Mouse (Mus musculus): ENCODE measurements around the gene Amtn. TPM values are rescaled to one million over a fixed set of nuclear protein-coding genes. Genes with fewer than 3 reads are reported as not detected.
"Not testable (repeated sequence)": the region's sequence is repeated elsewhere in the genome, so short reads cannot be mapped to it uniquely, and the experiment has no call there.

The Amtn gene
- not detected in 2 replicates for polyA plus RNA-seq (2016; fragmentation: Nextera tagmentation; extraction: Ambion mirVana)

DNA sequence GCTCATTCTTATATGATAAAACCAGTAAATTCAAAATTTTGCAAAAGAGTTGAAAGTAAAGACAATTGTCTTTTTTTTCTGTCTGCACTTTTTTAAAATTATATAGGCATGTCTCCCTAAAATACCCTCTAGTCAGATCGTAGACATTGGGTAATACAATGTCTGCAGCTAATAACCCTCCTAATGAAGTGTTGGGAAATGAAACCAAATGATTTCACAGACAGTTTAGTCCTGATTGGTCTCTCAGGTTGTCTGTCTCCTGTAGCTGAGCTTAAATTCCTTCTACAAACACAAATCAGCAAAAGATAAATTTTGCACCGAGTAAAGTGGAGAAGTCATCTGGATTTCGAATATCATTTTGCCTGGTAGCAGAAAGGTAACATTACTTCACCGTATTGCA is at the start of gene Amtn:
Gene Amtn (plus strand): TSS at position 301 of the 400 bp plus-strand sequence.
- ATAC-seq = no peak
- Histone ChIP-seq H3K4me1 (no peaks in the 10 kb centered on the region), H3K27ac (no peak within 1 kb of the TSS), H3K36me3 (no peaks in the 10 kb centered on the region), H3K9ac (no peak within 1 kb of the TSS), H3K27me3 (replicated peaks) (no peaks in the 10 kb centered on the region), H3K4me3 (no peak within 1 kb of the TSS), H3K4me2 (no peak within 1 kb of the TSS), H3K9me3 (replicated peaks) (no peaks in the 10 kb centered on the region)
- 61% methylated on average over 4 of the region's 4 CpGs for WGBS (ENCODE audit: insufficient replicate concordance)

DNA sequence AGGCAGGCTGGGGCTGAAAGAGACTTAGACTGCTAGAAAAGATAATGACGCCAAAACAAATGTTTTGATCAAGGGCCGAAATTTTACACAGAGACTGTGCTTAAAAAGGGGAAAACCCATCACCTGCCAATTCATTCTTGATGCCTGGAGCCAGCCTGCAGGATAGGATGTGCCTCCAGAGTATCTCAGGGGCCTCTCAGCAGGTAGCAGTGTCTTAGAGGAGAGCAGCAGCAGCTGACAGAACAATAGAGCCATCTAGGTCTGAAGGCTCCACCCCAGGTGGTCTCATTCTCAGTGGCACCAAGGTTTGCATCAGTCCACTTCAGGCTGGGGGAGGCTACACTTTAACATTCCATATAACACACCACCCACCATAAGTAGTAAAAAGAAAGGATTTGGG is 27.4 kb upstream of the Amtn start:
- WGBS (ENCODE audit: insufficient replicate concordance) = 53% methylated on average over 2 of the region's 2 CpGs
- ATAC-seq = not testable (repeated sequence)

DNA sequence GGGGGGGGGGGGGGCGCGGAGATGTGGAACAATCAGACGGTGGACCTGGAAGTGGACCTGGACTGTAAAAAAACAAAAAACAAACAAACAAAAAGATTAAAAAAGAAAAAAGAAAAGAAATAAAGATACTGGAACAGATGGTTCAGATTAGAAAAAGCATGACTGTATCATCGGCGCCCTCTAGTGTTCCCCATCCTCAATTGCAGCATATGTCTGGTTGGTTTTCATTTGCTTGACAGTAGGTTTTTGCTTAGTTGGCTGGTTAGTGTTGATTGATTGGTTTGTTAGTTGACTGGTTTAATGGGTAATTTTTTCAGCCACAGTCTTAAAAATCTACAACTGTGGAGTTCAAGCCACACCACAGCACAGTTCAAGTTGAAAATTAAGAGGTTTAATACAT is 11.1 kb upstream of the Amtn start:
- Histone ChIP-seq H3K4me1 (no peaks in the 10 kb centered on the region), H3K9me3 (replicated peaks) (no peaks in the 10 kb centered on the region), H3K27ac (no peak overlapping the region), H3K36me3 (no peaks in the 10 kb centered on the region), H3K9ac (no peak overlapping the region), H3K4me3 (no peak overlapping the region), H3K4me2 (no peak overlapping the region), H3K27me3 (replicated peaks) (no peaks in the 10 kb centered on the region)
- 4% methylated on average over 3 of the region's 5 CpGs for WGBS (ENCODE audit: insufficient replicate concordance)
- ATAC-seq = no peak

More for the DNA sequence above, 27.4 kb upstream of the Amtn start:
- H3K4me2 ChIP-seq; H3K9ac ChIP-seq; H3K27me3 ChIP-seq (replicated peaks); H3K9me3 ChIP-seq (replicated peaks); H3K4me3 ChIP-seq; H3K4me1 ChIP-seq; H3K36me3 ChIP-seq; H3K27ac ChIP-seq: not testable (repeated sequence)

DNA sequence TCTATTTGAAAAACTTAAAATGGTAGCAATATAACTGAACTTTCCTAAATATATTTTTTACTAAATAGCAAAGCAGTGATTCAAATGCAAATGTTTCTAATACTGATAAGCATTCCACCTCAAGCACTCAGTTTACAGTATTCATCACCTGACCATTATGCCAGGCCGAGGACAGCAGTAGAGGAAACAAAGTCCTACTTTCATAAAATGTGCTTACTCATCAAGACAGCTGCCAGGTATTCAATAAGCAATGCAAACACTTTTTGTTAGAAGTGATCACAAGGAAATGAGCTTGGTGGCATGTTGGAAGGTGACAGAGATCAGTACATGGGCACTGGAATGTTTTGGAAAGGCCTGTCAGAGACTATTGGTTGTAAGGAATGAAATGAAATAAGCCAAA is 9.0 kb upstream of the Amtn start:
- Histone ChIP-seq H3K4me2 (no peak overlapping the region), H3K36me3 (no peaks in the 10 kb centered on the region), H3K27me3 (replicated peaks) (no peaks in the 10 kb centered on the region), H3K27ac (no peak overlapping the region), H3K4me3 (no peak overlapping the region), H3K9ac (no peak overlapping the region), H3K9me3 (replicated peaks) (no peaks in the 10 kb centered on the region), H3K4me1 (no peaks in the 10 kb centered on the region)
- no peak for ATAC-seq
- WGBS (ENCODE audit: insufficient replicate concordance) = 64% methylated on average over 1 of the region's 1 CpGs

DNA sequence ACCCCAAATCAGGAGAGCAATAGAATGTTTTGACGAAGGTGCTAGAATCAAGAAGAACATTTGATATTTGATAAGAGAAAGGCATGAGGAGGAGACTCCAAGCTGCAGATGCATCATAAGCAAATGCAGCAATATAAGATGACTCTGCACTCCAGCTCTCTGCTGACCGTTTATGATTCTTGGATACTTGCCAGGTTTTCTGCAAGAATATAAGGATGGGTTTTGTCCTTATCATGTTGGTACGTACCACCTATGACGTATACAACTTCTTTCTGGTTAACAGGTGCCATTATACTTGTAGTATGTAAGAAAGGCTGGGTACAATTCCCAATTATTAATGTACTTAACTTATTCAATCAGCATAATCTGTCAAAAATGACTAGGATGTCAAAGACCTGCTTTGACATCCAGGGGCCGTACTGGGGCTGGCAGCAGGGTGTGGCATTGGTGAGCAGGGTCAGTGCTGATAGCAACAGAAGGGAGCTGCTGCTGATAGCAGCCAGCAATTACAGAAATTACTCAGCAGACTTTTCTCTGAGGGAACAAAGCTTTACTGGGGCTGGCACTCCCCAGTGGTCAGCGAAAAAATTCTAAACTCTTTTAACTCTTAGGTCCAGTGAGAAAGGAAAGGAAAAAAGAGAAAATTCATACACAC is 5.2 kb upstream of the Amtn start:
- Histone ChIP-seq H3K4me2 (no peak overlapping the region), H3K9me3 (replicated peaks) (no peaks in the 10 kb centered on the region), H3K4me1 (no peaks in the 10 kb centered on the region), H3K27me3 (replicated peaks) (no peaks in the 10 kb centered on the region), H3K27ac (no peak overlapping the region), H3K9ac (no peak overlapping the region), H3K36me3 (no peaks in the 10 kb centered on the region), H3K4me3 (no peak overlapping the region)
- ATAC-seq = no peak
- 58% methylated on average over 6 of the region's 6 CpGs for WGBS (ENCODE audit: insufficient replicate concordance)

DNA sequence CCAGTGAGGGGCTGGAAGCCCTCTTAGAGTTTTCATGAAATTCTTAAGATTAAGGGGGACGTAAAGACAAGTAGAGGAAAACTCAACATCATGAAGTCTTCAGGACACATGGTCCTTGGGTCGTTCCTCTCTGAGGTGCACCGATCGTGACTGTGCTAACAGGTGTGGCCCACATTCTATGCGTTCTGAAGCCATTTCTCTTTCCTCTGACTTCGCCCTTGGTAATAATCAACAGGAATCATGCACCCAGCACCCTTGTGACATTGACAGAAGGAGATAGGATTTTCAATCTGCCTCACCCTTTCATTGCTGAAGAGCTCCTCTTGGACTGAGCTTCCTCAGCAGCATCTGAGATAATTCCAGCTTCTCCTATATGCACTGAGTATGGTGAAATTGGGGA is 3.3 kb upstream of the Amtn start:
- H3K9me3 ChIP-seq (replicated peaks) = no peaks in the 10 kb centered on the region
- H3K9ac ChIP-seq = no peak overlapping the region
- no peak for ATAC-seq
- H3K36me3 ChIP-seq = no peaks in the 10 kb centered on the region
- H3K27ac ChIP-seq = no peak overlapping the region
- H3K4me2 ChIP-seq = no peak overlapping the region
- WGBS (ENCODE audit: insufficient replicate concordance) = 69% methylated on average over 6 of the region's 6 CpGs
- H3K4me1 ChIP-seq = no peaks in the 10 kb centered on the region
- no peaks in the 10 kb centered on the region for H3K27me3 ChIP-seq (replicated peaks)
- H3K4me3 ChIP-seq = no peak overlapping the region

DNA sequence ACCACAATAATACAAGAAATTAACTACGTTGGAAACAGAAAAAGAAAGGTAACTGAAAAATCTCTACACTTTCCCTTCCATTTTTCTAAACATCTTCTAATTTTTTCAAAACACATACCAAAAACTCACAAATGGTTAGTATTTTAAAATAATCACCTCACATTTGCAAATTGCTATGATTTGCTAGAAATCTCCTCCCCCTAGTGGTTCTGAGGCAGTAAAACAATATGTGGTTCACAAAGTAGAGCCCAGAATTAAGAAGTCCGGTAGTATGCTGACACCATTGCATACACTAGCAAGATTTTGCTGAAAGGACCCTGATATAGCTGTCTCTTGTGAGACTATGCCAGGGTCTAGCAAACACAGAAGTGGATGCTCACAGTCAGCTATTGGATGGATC is 16.1 kb downstream of the Amtn start:
- H3K27me3 ChIP-seq (replicated peaks); H3K27ac ChIP-seq; H3K9ac ChIP-seq; H3K36me3 ChIP-seq; H3K4me1 ChIP-seq; H3K9me3 ChIP-seq (replicated peaks); ATAC-seq; H3K4me3 ChIP-seq; H3K4me2 ChIP-seq: not testable (repeated sequence)
- WGBS (ENCODE audit: insufficient replicate concordance) = 72% methylated on average over 2 of the region's 2 CpGs

DNA sequence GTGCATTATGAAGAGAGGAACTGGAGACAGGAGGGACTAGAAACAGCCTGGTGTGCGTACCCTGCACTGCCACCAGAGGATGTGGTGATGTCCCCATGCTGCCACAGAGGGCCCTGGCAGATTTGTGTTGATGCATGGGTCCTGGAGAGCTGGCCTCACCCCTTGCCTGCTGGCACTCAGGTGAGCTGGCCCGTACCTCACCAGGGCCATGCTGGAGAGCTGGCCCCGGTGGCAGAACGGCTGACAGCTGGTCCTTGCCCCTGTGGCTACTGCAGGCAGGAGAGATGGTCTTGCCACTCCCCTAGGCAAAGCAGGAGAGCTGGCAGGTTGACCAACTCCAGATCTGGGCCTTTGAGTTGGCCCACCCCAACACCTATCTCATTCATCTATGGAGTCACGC is 22.7 kb downstream of the Amtn start:
- Histone ChIP-seq H3K27ac (no peak overlapping the region), H3K4me2 (no peak overlapping the region), H3K27me3 (replicated peaks) (no peaks in the 10 kb centered on the region), H3K4me1 (no peaks in the 10 kb centered on the region), H3K36me3 (no peaks in the 10 kb centered on the region), H3K9ac (no peak overlapping the region), H3K9me3 (replicated peaks) (no peaks in the 10 kb centered on the region), H3K4me3 (no peak overlapping the region)
- 57% methylated on average over 5 of the region's 5 CpGs for WGBS (ENCODE audit: insufficient replicate concordance)
- no peak for ATAC-seq

DNA sequence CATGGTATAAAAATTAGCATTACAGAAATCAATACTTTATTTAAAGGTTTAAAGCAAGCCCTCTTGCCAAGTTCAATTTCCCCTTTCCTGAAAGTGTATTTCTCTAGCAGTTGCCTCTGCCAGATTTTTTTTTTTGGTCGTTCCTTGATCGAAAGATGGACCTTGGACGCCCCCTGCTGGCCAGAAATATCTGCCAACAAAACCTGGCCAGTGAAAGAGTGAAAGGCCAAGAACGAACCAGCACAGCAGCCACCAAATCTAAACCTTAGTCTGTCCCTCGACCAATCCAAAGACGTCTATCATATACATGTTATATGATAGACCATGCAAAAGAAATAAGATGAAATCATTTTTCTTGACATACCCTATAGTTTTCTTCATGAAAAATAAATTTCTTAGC is 23.9 kb downstream of the Amtn start:
- Histone ChIP-seq H3K9ac (no peak overlapping the region), H3K36me3 (no peaks in the 10 kb centered on the region), H3K4me1 (no peaks in the 10 kb centered on the region), H3K4me3 (no peak overlapping the region), H3K9me3 (replicated peaks) (no peaks in the 10 kb centered on the region), H3K27me3 (replicated peaks) (no peaks in the 10 kb centered on the region), H3K27ac (no peak overlapping the region), H3K4me2 (no peak overlapping the region)
- no peak for ATAC-seq
- 5% methylated on average over 6 of the region's 6 CpGs for WGBS (ENCODE audit: insufficient replicate concordance)

DNA sequence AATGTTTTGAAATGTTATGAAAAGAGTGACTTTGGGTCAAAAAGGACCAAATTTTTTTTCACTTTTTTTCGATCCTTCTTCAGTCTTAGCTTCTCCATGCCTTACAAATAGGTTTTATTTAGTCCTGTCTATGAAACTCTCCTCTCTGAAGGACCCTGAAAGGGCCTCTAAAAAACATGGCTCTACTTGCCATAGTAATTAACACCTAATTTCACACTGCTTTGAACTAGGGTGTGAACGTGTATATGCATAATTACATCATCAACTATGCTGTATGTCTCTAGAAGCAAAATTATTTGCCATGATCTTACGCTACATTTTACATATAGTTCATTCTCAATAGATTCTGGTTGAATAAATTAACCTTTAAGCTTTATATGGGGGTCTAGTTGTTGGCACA is 25.6 kb downstream of the Amtn start:
- Histone ChIP-seq H3K27me3 (replicated peaks) (no peaks in the 10 kb centered on the region), H3K9ac (no peak overlapping the region), H3K4me3 (no peak overlapping the region), H3K9me3 (replicated peaks) (no peaks in the 10 kb centered on the region), H3K27ac (no peak overlapping the region), H3K4me2 (no peak overlapping the region), H3K36me3 (no peaks in the 10 kb centered on the region), H3K4me1 (no peaks in the 10 kb centered on the region)
- ATAC-seq = no peak
- 57% methylated on average over 3 of the region's 3 CpGs for WGBS (ENCODE audit: insufficient replicate concordance)

DNA sequence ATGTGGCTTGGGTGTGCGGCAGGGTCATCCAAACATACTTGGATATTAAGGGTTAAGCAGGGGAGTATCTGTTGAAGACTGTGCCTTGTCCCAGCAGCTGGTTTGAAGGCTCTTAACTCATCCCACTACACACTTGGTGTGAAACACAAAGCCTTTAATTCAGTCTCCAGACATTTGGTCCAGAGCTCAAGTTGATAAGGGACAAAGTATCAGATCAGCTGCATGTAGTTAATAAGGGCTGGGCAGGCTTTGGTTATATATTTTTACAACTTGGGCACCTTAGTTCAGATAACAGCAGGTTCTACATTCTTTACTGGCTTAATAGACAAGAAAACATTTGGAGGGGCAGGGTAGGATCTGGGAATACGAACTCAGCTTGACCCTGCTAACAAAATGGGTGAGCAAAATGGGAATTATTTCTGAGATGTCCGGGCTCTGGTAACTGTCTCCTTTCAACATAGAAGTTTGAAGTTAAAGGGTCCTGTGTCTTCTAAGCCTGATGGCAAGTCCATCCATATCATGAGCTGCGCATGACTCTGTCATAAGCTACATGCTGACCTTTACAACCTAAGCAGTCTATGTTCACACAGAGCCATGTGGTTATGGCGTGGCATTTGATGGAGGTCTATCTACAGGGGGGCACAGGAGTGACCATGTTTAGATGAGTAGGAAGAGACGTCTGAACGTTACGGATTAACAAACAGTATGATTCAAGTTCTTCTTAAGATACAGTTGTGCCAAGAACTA is 44.6 kb downstream of the Amtn start:
- no peaks in the 10 kb centered on the region for H3K27me3 ChIP-seq (replicated peaks)
- H3K9ac ChIP-seq = no peak overlapping the region
- H3K4me1 ChIP-seq = no peaks in the 10 kb centered on the region
- H3K36me3 ChIP-seq = no peaks in the 10 kb centered on the region
- H3K27ac ChIP-seq = no peak overlapping the region
- H3K9me3 ChIP-seq (replicated peaks) = no peaks in the 10 kb centered on the region
- H3K4me2 ChIP-seq = no peak overlapping the region
- WGBS (ENCODE audit: insufficient replicate concordance) = 73% methylated on average over 8 of the region's 8 CpGs
- H3K4me3 ChIP-seq = no peak overlapping the region
- no peak for ATAC-seq

DNA sequence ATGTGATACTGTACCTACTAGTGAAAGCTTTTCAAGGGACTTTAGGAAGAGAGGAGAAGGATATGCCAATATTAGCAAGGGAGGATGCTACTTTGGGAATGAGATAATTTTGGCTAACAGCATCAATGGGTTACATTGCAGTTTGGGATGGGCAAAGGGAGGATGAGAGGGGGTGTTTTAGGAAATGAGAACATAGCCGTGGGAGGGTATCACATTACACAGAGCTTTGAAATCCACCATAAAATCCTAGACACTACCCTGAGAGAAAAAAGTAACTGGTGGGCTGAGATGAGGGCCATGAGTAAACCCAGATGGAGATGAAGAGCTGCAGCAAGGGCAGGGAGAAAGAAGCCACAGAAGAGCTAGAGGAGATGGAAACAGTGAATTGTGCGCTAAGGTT is 49.0 kb downstream of the Amtn start:
- H3K36me3 ChIP-seq; H3K4me2 ChIP-seq; H3K27ac ChIP-seq; ATAC-seq; H3K4me1 ChIP-seq; H3K4me3 ChIP-seq; H3K9me3 ChIP-seq (replicated peaks); H3K27me3 ChIP-seq (replicated peaks); H3K9ac ChIP-seq: not testable (repeated sequence)
- 59% methylated on average over 2 of the region's 2 CpGs for WGBS (ENCODE audit: insufficient replicate concordance)

DNA sequence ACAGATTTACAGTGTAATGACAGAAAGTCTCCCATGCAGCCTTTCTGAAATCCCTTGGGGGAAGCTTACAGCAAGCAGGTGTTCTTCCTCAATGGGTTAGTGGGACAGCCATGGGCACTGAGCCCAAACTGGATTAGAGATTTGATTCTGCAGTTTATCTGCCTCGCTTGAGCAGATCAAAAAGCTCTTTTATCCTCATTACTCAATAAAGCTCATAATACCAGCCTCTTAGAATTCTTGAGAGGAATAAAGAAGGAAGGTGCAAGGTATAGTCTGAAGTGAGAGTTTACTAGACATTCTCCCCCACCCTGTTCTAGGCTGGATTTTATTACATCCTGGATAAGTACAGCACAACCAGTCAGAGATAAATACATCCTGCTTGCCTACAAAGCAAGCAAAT is 50.8 kb downstream of the Amtn start:
- WGBS (ENCODE audit: insufficient replicate concordance) = 23% methylated on average over 1 of the region's 1 CpGs
- Histone ChIP-seq H3K27ac (no peak overlapping the region), H3K4me3 (no peak overlapping the region), H3K9me3 (replicated peaks) (no peaks in the 10 kb centered on the region), H3K4me1 (no peaks in the 10 kb centered on the region), H3K27me3 (replicated peaks) (no peaks in the 10 kb centered on the region), H3K9ac (no peak overlapping the region), H3K36me3 (no peaks in the 10 kb centered on the region), H3K4me2 (no peak overlapping the region)
- no peak for ATAC-seq
